16 mouse cellular contexts compared by ENCODE assay signal in the genomic region with DNA sequence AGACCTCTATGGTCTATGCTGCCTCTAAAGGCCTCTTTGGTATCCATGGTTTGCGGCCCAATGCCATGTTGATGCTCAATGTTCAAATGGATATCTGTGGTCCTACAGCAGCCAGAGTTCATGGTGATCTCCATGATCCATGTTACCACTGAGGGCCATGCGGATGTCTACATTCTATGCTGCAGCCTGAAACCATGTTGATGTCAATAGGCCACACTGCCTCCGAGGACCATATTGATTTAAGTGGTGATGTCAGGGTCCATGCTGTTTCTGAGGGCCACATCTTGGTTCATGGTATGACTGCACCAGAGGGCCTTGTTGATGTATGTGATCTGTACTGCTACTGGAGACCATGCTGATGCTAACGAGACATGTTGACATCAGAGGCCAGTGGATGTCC.
"Had no signal": no experiment of that assay in that cellular context is flagged by ENCODE, and none has a peak within 500 bp of the region (broad histone marks: within the 10 kb centered on the region; RNA-seq: fewer than 3 reads in every experiment).

No protein-coding gene starts in this region.

- DNase-seq: retina, postnatal 1 day; right cerebral cortex, adult 18-20 months; right cerebral cortex, postnatal 14 days; right cerebral cortex, postnatal 25 days; right cerebral cortex, postnatal 4 days; spleen, adult 18-20 months; thymus, adult 18-20 months; thymus, adult 2 months; thymus, postnatal 14 days; thymus, postnatal 25 days; thymus, postnatal 36 days; thymus, postnatal 4 days had no signal

- H3K9me3 ChIP-seq: neural tube, embryonic 13.5 days; neural tube, embryonic 15.5 days; stomach, embryonic 15.5 days had no signal

- H3K4me1 ChIP-seq: neural tube, embryonic 13.5 days; neural tube, embryonic 15.5 days; stomach, embryonic 15.5 days had no signal

- H3K27me3 ChIP-seq: neural tube, embryonic 13.5 days; neural tube, embryonic 15.5 days; stomach, embryonic 15.5 days had no signal

- H3K27ac ChIP-seq: neural tube, embryonic 13.5 days; neural tube, embryonic 15.5 days; stomach, embryonic 15.5 days; stomach, postnatal 0 days had no signal

- H3K36me3 ChIP-seq: neural tube, embryonic 13.5 days; neural tube, embryonic 15.5 days; stomach, embryonic 15.5 days had no signal

- H3K4me3 ChIP-seq: neural tube, embryonic 13.5 days; neural tube, embryonic 15.5 days; stomach, embryonic 15.5 days had no signal
